ENCODE assay signal across 23 mouse cellular contexts in genomic region chr7:111838162-111838561, GRCm38 (mm10). TPM values are rescaled to one million over a fixed set of nuclear protein-coding genes. Genes with fewer than 3 reads are reported as not detected.
DNase-seq lines count a peak whose midpoint lies in the region; TF ChIP-seq lines count a peak whose summit lies in the region.
"Had no signal": no experiment of that assay in that cellular context is flagged by ENCODE, and none has a peak within 500 bp of the region (broad histone marks: within the 10 kb centered on the region; RNA-seq: fewer than 3 reads in every experiment).

No protein-coding gene starts in this region.

- WGBS in heart, embryonic 10.5 days = 82% methylated on average over 3 of the region's 3 CpGs

- intact Hi-C loops in heart, postnatal 36 days (cut with DNase I) = no loop called here

- TF ChIP-seq POLR2A in brain, embryonic 14.5 days (IDR thresholded peaks at IDR 0.05; ENCODE audit: borderline replicate concordance, extremely low read depth, insufficient read depth, insufficient read length, poor library complexity, severe bottlenecking) = no peak

- no peak for TF ChIP-seq CTCF in brain, embryonic 14.5 days (IDR thresholded peaks at IDR 0.05; ENCODE audit: borderline replicate concordance, extremely low read depth, insufficient read depth, insufficient read length)

- H3K9me3 ChIP-seq in heart, embryonic 10.5 days = no peaks in the 10 kb centered on the region
- H3K9me3 ChIP-seq: embryonic facial prominence, embryonic 10.5 days; embryonic facial prominence, embryonic 12.5 days; forebrain, embryonic 13.5 days; forebrain, embryonic 15.5 days had no signal

- H3K27me3 ChIP-seq in heart, embryonic 10.5 days (ENCODE audit: insufficient read depth, poor library complexity, severe bottlenecking) = no peaks in the 10 kb centered on the region
- H3K27me3 ChIP-seq: embryonic facial prominence, embryonic 12.5 days; forebrain, embryonic 13.5 days; forebrain, embryonic 15.5 days had no signal

- no peak overlapping the region for H3K27ac ChIP-seq in heart, embryonic 10.5 days
- H3K27ac ChIP-seq: embryonic facial prominence, embryonic 10.5 days; embryonic facial prominence, embryonic 12.5 days; forebrain, embryonic 13.5 days; forebrain, embryonic 15.5 days had no signal

- H3K4me3 ChIP-seq in heart, embryonic 10.5 days = no peak overlapping the region
- H3K4me3 ChIP-seq: embryonic facial prominence, embryonic 10.5 days; embryonic facial prominence, embryonic 12.5 days; forebrain, embryonic 13.5 days; forebrain, embryonic 15.5 days had no signal

- no peaks in the 10 kb centered on the region for H3K36me3 ChIP-seq in heart, embryonic 10.5 days
- H3K36me3 ChIP-seq: embryonic facial prominence, embryonic 10.5 days; embryonic facial prominence, embryonic 12.5 days; forebrain, embryonic 15.5 days; G1E had no signal

- H3K4me1 ChIP-seq in heart, embryonic 10.5 days = no peaks in the 10 kb centered on the region
- H3K4me1 ChIP-seq: embryonic facial prominence, embryonic 10.5 days; embryonic facial prominence, embryonic 12.5 days; forebrain, embryonic 15.5 days had no signal

- peak; percentile 22 for DNase-seq in heart, embryonic 10.5 days (ENCODE audit: low spot score)
- no peak for DNase-seq in heart, postnatal 36 days
- DNase-seq in Muller cell, postnatal 12 days (ENCODE audit: inconsistent ontology term) = peak; percentile 59
- DNase-seq in brain, embryonic 14.5 days (ENCODE audit: low read depth) = peak; percentile 17
- no peak for DNase-seq in kidney, adult 8-10 months
- DNase-seq: adrenal gland, adult 8-10 months; adrenal gland, postnatal 14 days; adrenal gland, postnatal 36 days; B cell, adult 2 months; cerebellum, adult 11 months; cerebellum, adult 18-20 months; cerebellum, adult 8-10 months; cerebellum, adult 9-11 months; cerebellum, postnatal 14 days; cerebellum, postnatal 36 days had no signal

RNA-seq across cellular contexts. Expression of gene Galnt18, which starts 58.4 kb away (rescaled TPM):
- polyA plus RNA-seq in heart, embryonic 10.5 days (2016; fragmentation: Nextera tagmentation; extraction: Ambion mirVana) = 5.4 and 8.2 TPM in 2 replicates
- 10 to 100 TPM; 11.5 to 14.2 TPM for total RNA-seq in heart, postnatal 36 days (2021)
- 11.2 and 13.4 TPM in 2 replicates for polyA plus RNA-seq in brain, embryonic 14.5 days (2012; rRNA removed)
- total RNA-seq: common myeloid progenitor, adult 5-6 weeks; G1E had no signal
- polyA plus RNA-seq: activated CD4-positive, CD25-positive, alpha-beta regulatory T cell, adult 4 months; CD4-positive, CD25-positive, alpha-beta regulatory T cell, adult 4 months; G1E had no signal

Comparison
In these comparisons a context has a peak if more than half of its experiments do, and no peak if none do; other contexts are left out.
1. DNase-seq: peak in heart, embryonic 10.5 days (single experiment), Muller cell, postnatal 12 days (single experiment) and brain, embryonic 14.5 days (single experiment); none in heart, postnatal 36 days (0 of 2) and kidney, adult 8-10 months (0 of 2).